ENCODE assay signal across 8 mouse cellular contexts in genomic region chr13:53393498-53394242, GRCm38 (mm10). TPM values are rescaled to one million over a fixed set of nuclear protein-coding genes. Genes with fewer than 3 reads are reported as not detected.
DNase-seq lines count a peak whose midpoint lies in the region; ATAC-seq and TF ChIP-seq lines count a peak whose summit lies in the region.

No protein-coding gene starts in this region.

- H3K4me3 ChIP-seq in ES-E14 (ENCODE audit: insufficient read depth in 1 of 2, low read depth in 1 of 2, low read length in 2 of 2, poor library complexity in 1 of 2, severe bottlenecking in 1 of 2), result peak overlapping the region; percentile 15 to 30; a peak in 2 of 4 replicates
- peak overlapping the region; percentile 16; the same call in 1 of the 2 replicates for H3K4me3 ChIP-seq in embryonic facial prominence, embryonic 13.5 days
- no peak overlapping the region for H3K4me3 ChIP-seq in hindbrain, embryonic 11.5 days (ENCODE audit: low read depth, low read length)

- H3K27me3 ChIP-seq in embryonic facial prominence, embryonic 13.5 days, result no peaks in the 10 kb centered on the region
- no peaks in the 10 kb centered on the region; the same call in 1 of the 2 replicates for H3K27me3 ChIP-seq in hindbrain, embryonic 11.5 days (ENCODE audit: control insufficient read depth, insufficient read depth, low read length)

- in situ Hi-C loops in ES-E14 (cut with MboI; ENCODE audit: low sequenced_read_pairs in 2 of 2, unreplicated experiment in 2 of 2), result no loop called here

- H3K4me1 ChIP-seq in ES-E14 (ENCODE audit: control insufficient read depth in 2 of 2, insufficient read depth in 2 of 2, low read length in 2 of 2, poor library complexity in 1 of 2), result peaks cover 0 to 6% of the 10 kb centered on the region in 2 experiments; a peak in 1 of 4 replicates
- H3K4me1 ChIP-seq in embryonic facial prominence, embryonic 13.5 days, result peaks cover 7% of the 10 kb centered on the region
- no peaks in the 10 kb centered on the region for H3K4me1 ChIP-seq in hindbrain, embryonic 11.5 days (replicated peaks; ENCODE audit: control insufficient read depth, insufficient read depth, low read length)

- ATAC-seq in embryonic facial prominence, embryonic 13.5 days (ENCODE audit: insufficient number of reproducible peaks, insufficient read depth, low FRiP score, low TSS enrichment, low read depth), result peak; percentile 76; the same call in 1 of the 2 replicates
- ATAC-seq in hindbrain, embryonic 11.5 days (ENCODE audit: low FRiP score), result peak; percentile 60; the same call in 1 of the 2 replicates

- H3K9me3 ChIP-seq in ES-E14 (ENCODE audit: control insufficient read depth, insufficient read depth, low read depth, low read length), result no peaks in the 10 kb centered on the region
- no peaks in the 10 kb centered on the region for H3K9me3 ChIP-seq in embryonic facial prominence, embryonic 13.5 days
- H3K9me3 ChIP-seq in hindbrain, embryonic 11.5 days (ENCODE audit: control insufficient read depth, low read length), result no peaks in the 10 kb centered on the region

- 0 out of 2 replicates have a peak overlapping the region, but pooled peaks have one; percentile 1 for H3K9ac ChIP-seq in ES-E14 (ENCODE audit: insufficient read depth, low read depth, low read length, poor library complexity, severe bottlenecking)
- H3K9ac ChIP-seq in embryonic facial prominence, embryonic 13.5 days, result no peak overlapping the region
- H3K9ac ChIP-seq in hindbrain, embryonic 11.5 days (ENCODE audit: low read depth, low read length), result no peak overlapping the region

- H3K4me2 ChIP-seq in embryonic facial prominence, embryonic 13.5 days, result peak overlapping the region; percentile 45
- peak overlapping the region; percentile 17; the same call in 1 of the 2 replicates for H3K4me2 ChIP-seq in hindbrain, embryonic 11.5 days (replicated peaks; ENCODE audit: low read depth, low read length)

- no peaks in the 10 kb centered on the region for H3K36me3 ChIP-seq in ES-E14 (ENCODE audit: control insufficient read depth, insufficient read depth, low read length, poor library complexity, severe bottlenecking)
- H3K36me3 ChIP-seq in embryonic facial prominence, embryonic 13.5 days, result no peaks in the 10 kb centered on the region
- no peaks in the 10 kb centered on the region for H3K36me3 ChIP-seq in hindbrain, embryonic 11.5 days (ENCODE audit: control insufficient read depth, insufficient read depth, low read length)

- peak; percentile 92 for DNase-seq in ES-E14 (ENCODE audit: low read depth, low spot score)
- peak; percentile 23 for DNase-seq in adrenal gland, postnatal 25 days
- peak; percentile 80 for DNase-seq in hindbrain, embryonic 11.5 days (ENCODE audit: low spot score)
- DNase-seq in layer of hippocampus, postnatal 10 days (ENCODE audit: low spot score in 2 of 2), result peak; percentile 76
- peak; percentile 56 for DNase-seq in lung, postnatal 36 days
- peak; percentile 65 for DNase-seq in right cerebral cortex, postnatal 4 days
- no peak for DNase-seq in gastrocnemius, adult 8-10 months (ENCODE audit: low spot score in 2 of 2)

- H3K27ac ChIP-seq in ES-E14 (ENCODE audit: insufficient read depth, low read depth, low read length, poor library complexity, severe bottlenecking), result no peak overlapping the region
- H3K27ac ChIP-seq in embryonic facial prominence, embryonic 13.5 days, result peak overlapping the region; percentile 33; the same call in 1 of the 2 replicates
- H3K27ac ChIP-seq in hindbrain, embryonic 11.5 days (ENCODE audit: low read depth, low read length), result no peak overlapping the region

- 20% methylated on average over 16 of the region's 16 CpGs for WGBS in embryonic facial prominence, embryonic 13.5 days
- WGBS in hindbrain, embryonic 11.5 days, result 32% methylated on average over 16 of the region's 16 CpGs

TF ChIP-seq in ES-E14, 5 proteins besides CTCF, POLR2A, EP300 and RAD21:
- TF ChIP-seq HCFC1 (IDR thresholded peaks at IDR 0.05; ENCODE audit: borderline replicate concordance, insufficient read depth, low read length), result no peak
- no peak for TF ChIP-seq CHD2 (IDR thresholded peaks at IDR 0.05; ENCODE audit: low read depth, low read length)
- TF ChIP-seq ZC3H11A (IDR thresholded peaks at IDR 0.05; ENCODE audit: borderline replicate concordance, low read depth, low read length), result 0 out of 2 replicates have a peak, but pooled peaks have one; percentile 15
- no peak for TF ChIP-seq ZNF384 (IDR thresholded peaks at IDR 0.05; ENCODE audit: low read depth, low read length)
- TF ChIP-seq MAFK (IDR thresholded peaks at IDR 0.05; ENCODE audit: insufficient read depth, low read depth, low read length), result no peak

RNA-seq across cellular contexts. Expression of gene Sptlc1, which starts 16.5 kb away (rescaled TPM):
- total RNA-seq in ES-E14 (2012; rRNA removed), result 78.9 and 90.8 TPM in 2 replicates
- total RNA-seq in adrenal gland, postnatal 25 days (2021), result 60.4 and 87.3 TPM in 2 replicates
- 40.9 and 41.0 TPM in 2 replicates for polyA plus RNA-seq in embryonic facial prominence, embryonic 13.5 days (2015; fragmentation: Nextera tagmentation; extraction: Ambion mirVana)
- 37.8 and 38.6 TPM in 2 replicates for polyA plus RNA-seq in hindbrain, embryonic 11.5 days (2014; fragmentation: Nextera tagmentation; extraction: Ambion mirVana)
- 10 to 100 TPM; 27.3 to 30.6 TPM for total RNA-seq in layer of hippocampus, postnatal 10 days (2021)
- total RNA-seq in gastrocnemius, adult 8-10 months (2022), result 10 to 100 TPM in 2 of 4 experiments, 1 to 10 TPM in 2; 9.8 to 11.2 (median 10.5) TPM

Comparison
In these comparisons a context has a peak if more than half of its experiments do, and no peak if none do; other contexts are left out.
1. DNase-seq: peak in ES-E14 (single experiment), adrenal gland, postnatal 25 days (single experiment), hindbrain, embryonic 11.5 days (single experiment), layer of hippocampus, postnatal 10 days (2 of 2), lung, postnatal 36 days (single experiment) and right cerebral cortex, postnatal 4 days (single experiment); none in gastrocnemius, adult 8-10 months (0 of 2).